Mouse (Mus musculus) forebrain, embryonic 14.5 days (tissue): ENCODE results near the gene Cdr2. TPM values are rescaled to one million over a fixed set of nuclear protein-coding genes. Genes with fewer than 3 reads are reported as not detected.
"Not testable (repeated sequence)": the region's sequence is repeated elsewhere in the genome, so short reads cannot be mapped to it uniquely, and the experiment has no call there.

Experiments used
- ATAC-seq: fragments of 200-750 bp; cut with Nextera tagmentation; 2 replicates; pipeline ENCODE4 v1.8.0; 2017; ENCODE audit warnings: mild to moderate bottlenecking, moderate library complexity
- DNase-seq: peaks from one replicate; pipeline ENCODE4 v3.0.0-alpha.2; 2015; ENCODE audit warnings: low spot score
- H3K27ac ChIP-seq: fragments of 300-500 bp; sonication (generic); 2 replicates; pipeline ENCODE4 v1.5.1; 2014; ENCODE audit warnings: low read depth, mild to moderate bottlenecking, control low read depth, low read length, moderate library complexity
- H3K27me3 ChIP-seq: fragments of 300-500 bp; sonication (generic); replicated peaks from 2 replicates; pipeline ENCODE4 v1.6.1; 2014; ENCODE audit warnings: low read length, control low read depth, mixed read lengths; ENCODE audit not compliant: control insufficient read depth, insufficient read depth
- H3K36me3 ChIP-seq: fragments of 300-500 bp; sonication (generic); 2 replicates; pipeline ENCODE4 v1.6.1; 2014; ENCODE audit warnings: low read length, control low read depth; ENCODE audit not compliant: control insufficient read depth, insufficient read depth
- H3K4me1 ChIP-seq: fragments of 300-500 bp; sonication (generic); 2 replicates; pipeline ENCODE4 v1.6.1; 2014; ENCODE audit warnings: antibody characterized with exemption, low read length, control low read depth; ENCODE audit not compliant: control insufficient read depth, insufficient read depth
- H3K4me2 ChIP-seq: fragments of 300-500 bp; sonication (generic); 2 replicates; pipeline ENCODE4 v1.6.1; 2014; ENCODE audit warnings: mild to moderate bottlenecking, control low read depth, low read length
- H3K4me3 ChIP-seq: fragments of 300-500 bp; sonication (generic); 2 replicates; pipeline ENCODE4 v1.5.1; 2014; ENCODE audit warnings: low read depth, low read length, control low read depth
- H3K9ac ChIP-seq: fragments of 300-500 bp; sonication (generic); 2 replicates; pipeline ENCODE4 v1.6.1; 2014; ENCODE audit warnings: mild to moderate bottlenecking, low read length, control low read depth, moderate library complexity
- H3K9me3 ChIP-seq: fragments of 300-500 bp; sonication (generic); replicated peaks from 2 replicates; pipeline ENCODE4 v1.6.1; 2016; ENCODE audit warnings: low read length, control low read depth, mixed read lengths; ENCODE audit not compliant: control insufficient read depth
- WGBS: fragments of 180-500 bp; shearing (Covaris S2); extraction: QIAGEN DNeasy Blood & Tissue Kit; methylation state at CpG from one replicate; pipeline ENCODE4 v1.1.7; 2014; 5-methylcytosine and 5-hydroxymethylcytosine counted together
- polyA plus RNA-seq: library from polyadenylated mRNA; unstranded; fragments of >200 nt; fragmentation: Nextera tagmentation; extraction: Ambion mirVana; gene quantifications from 2 replicates; pipeline ENCODE4 v1.2.1, GENCODE M21; 2014

Cdr2 gene
- polyA plus RNA-seq, 1 experiment from 2014 or later = 11.3 TPM

DNA sequence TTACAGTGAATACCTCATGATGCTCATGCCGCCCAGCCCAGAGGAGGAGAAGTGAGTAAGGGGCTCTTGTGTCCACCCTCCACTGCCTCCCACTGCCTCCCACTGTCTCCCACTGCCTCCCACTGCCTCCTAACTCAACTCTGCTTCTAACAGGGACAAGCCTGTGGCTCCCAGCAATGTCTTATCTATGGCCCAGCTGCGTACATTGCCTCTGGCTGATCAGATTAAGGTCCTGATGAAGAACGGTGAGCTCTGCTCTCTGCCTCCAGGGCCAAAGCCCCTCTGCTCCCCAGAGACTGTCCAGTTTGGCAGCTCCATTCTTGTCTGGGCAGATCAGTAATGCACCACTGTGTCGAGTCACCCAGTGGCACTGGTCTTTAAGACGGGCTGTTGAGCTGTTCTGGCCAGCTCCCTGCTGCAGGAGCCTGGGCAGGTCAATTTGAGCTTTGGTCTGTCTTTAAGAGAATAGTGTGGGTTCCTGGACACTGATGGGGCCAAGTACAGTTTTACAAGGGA, 48.4 kb downstream of the Cdr2 start:
- 81% methylated on average over 5 of the region's 5 CpGs for WGBS
- no peak overlapping the region for H3K9ac ChIP-seq
- peaks cover 91% of the 10 kb centered on the region for H3K36me3 ChIP-seq

DNA sequence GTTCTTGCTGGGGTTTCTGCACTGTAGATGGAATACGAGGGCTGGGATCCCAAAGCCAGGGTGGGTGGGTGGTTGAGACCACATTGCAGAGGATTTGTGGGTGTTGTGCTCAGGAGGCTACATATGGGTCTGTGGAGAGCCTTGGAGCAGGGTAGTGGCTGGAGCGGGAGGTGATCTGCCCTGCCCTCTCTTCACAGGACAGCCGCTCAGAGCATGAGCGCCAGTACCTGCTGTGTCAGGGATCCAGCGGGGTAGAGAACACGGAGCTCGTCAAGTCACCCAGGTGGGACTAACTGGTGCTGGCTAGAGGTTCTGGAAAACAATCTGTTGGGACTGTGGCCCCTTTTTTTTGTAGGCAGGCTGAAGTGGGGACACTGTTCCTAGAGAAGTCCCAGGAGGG, 49.0 kb downstream of the Cdr2 start:
- 92% methylated on average over 7 of the region's 7 CpGs for WGBS
- Histone ChIP-seq H3K9ac (no peak overlapping the region), H3K9me3 (no peaks in the 10 kb centered on the region), H3K27ac (no peak overlapping the region), H3K36me3 (peaks cover 91% of the 10 kb centered on the region), H3K4me3 (no peak overlapping the region), H3K4me2 (no peak overlapping the region), H3K4me1 (no peaks in the 10 kb centered on the region), H3K27me3 (no peaks in the 10 kb centered on the region)
- DNase-seq = no peak
- no peak for ATAC-seq

More for the DNA sequence above, 48.4 kb downstream of the Cdr2 start:
- H3K4me1 ChIP-seq = no peaks in the 10 kb centered on the region
- H3K9me3 ChIP-seq = no peaks in the 10 kb centered on the region
- H3K27me3 ChIP-seq = no peaks in the 10 kb centered on the region
- no peak for DNase-seq
- no peak for ATAC-seq
- no peak overlapping the region for H3K4me2 ChIP-seq
- no peak overlapping the region for H3K27ac ChIP-seq
- H3K4me3 ChIP-seq = no peak overlapping the region

DNA sequence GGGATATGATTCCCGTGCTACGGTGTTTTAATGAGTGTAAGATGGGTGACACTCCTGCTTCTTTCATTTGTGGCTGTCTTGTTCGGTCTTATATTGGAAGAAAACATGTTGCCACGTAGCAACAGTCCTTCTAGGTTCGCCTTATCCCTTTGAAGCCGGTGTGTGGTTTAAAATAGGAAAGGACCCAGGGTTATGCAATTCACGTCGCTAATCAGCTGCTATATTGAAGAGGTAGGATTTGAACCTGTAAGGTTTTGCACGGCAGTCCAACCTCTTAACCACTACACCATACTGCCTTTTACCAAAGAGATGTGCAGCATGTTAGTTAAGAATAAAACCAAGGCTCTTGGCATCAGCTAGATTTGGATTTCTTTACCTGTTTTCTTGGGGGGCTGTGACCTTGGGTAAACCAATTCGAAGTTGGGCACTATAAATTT, 63.6 kb downstream of the Cdr2 start:
- Histone ChIP-seq H3K36me3 (no peaks in the 10 kb centered on the region), H3K4me3 (peak overlapping the region; percentile 93), H3K9ac (peak overlapping the region; percentile 89), H3K9me3 (no peaks in the 10 kb centered on the region), H3K27me3 (no peaks in the 10 kb centered on the region), H3K4me2 (peak overlapping the region; percentile 70), H3K4me1 (peaks cover 2% of the 10 kb centered on the region; the same call in 1 of the 2 replicates), H3K27ac (no peak overlapping the region)
- peak; percentile 87 for DNase-seq
- WGBS = 7% methylated on average over 10 of the region's 10 CpGs
- ATAC-seq = peak; percentile 60

DNA sequence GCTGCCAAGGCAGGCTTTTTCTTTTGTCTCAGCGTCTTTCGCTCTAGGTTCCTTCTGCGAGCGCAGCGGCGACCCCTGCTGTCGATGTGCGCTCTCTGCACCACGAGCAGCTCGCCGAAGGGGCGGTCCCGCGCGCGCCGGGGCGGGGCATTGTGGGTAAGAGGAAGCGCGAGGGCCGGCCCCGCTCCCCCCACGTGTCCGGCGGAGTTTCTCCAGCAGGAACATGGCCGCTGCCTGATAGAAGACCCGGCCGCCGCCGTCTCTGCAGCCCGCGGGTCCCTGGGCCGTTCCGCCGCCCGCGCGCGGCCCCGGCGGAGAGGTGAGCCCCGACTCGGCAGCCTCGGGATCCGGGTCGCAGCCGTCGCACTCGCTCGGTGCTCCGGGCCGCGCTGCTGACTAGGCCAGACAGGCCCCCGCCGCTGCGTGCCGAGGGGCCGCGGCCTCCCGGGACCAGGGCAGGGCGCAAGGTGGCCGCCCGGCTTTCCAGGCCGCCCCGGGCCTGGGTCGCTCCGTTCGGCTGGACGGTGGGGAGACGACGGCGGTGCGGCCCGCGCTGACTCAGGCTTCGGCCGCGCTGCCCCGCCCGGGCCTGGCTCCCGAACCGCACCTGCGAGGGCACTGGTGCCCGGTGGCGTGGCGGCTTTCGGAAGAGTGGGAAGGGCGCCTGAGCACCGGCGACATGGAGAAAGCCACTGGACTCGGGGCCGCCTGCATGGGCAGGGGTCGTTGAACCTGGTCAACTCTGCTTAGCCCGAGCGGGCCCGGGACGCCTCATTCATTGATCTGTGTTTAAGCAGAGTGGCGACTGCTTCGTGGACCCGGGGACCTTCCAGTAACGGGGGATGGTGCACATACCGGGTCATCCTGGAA, 64.3 kb downstream of the Cdr2 start, which contains the start of gene Polr3e:
Gene Polr3e (plus strand): TSS at position 153 of the 870 bp plus-strand sequence.
- Histone ChIP-seq H3K4me2 (peak within 1 kb of the TSS; percentile 70), H3K4me1 (peaks cover 2% of the 10 kb centered on the region; the same call in 1 of the 2 replicates), H3K4me3 (peak within 1 kb of the TSS; percentile 93), H3K27ac (peak within 1 kb of the TSS; percentile 64), H3K9me3 (no peaks in the 10 kb centered on the region), H3K27me3 (no peaks in the 10 kb centered on the region), H3K9ac (peak within 1 kb of the TSS; percentile 89), H3K36me3 (no peaks in the 10 kb centered on the region)
- WGBS = under 1% methylated on average over 85 of the region's 102 CpGs
- DNase-seq (peak; percentile 98), ATAC-seq (peak; percentile 96)

DNA sequence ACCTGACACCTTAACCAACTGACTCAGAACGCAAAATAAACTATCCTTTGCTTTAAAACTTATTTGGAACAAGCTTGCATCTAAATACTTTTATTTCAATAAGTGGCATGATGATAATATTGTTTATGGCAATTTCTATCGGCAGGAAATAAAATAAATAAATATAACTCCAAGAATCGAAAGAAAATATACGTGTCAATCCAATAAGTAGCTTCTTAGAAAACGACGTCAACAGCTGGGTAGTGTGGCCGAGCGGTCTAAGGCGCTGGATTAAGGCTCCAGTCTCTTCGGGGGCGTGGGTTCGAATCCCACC, 64.9 kb downstream of the Cdr2 start:
- H3K4me2 ChIP-seq = peak overlapping the region; percentile 29; the same call in 1 of the 2 replicates
- H3K27ac ChIP-seq = no peak overlapping the region
- H3K9ac ChIP-seq = no peak overlapping the region
- no peaks in the 10 kb centered on the region for H3K36me3 ChIP-seq
- H3K4me1 ChIP-seq = peaks cover 2% of the 10 kb centered on the region; the same call in 1 of the 2 replicates
- H3K4me3 ChIP-seq = peak overlapping the region; percentile 93
- DNase-seq (no peak), ATAC-seq (no peak)
- no peaks in the 10 kb centered on the region for H3K27me3 ChIP-seq
- 11% methylated on average over 12 of the region's 12 CpGs for WGBS
- no peaks in the 10 kb centered on the region for H3K9me3 ChIP-seq

DNA sequence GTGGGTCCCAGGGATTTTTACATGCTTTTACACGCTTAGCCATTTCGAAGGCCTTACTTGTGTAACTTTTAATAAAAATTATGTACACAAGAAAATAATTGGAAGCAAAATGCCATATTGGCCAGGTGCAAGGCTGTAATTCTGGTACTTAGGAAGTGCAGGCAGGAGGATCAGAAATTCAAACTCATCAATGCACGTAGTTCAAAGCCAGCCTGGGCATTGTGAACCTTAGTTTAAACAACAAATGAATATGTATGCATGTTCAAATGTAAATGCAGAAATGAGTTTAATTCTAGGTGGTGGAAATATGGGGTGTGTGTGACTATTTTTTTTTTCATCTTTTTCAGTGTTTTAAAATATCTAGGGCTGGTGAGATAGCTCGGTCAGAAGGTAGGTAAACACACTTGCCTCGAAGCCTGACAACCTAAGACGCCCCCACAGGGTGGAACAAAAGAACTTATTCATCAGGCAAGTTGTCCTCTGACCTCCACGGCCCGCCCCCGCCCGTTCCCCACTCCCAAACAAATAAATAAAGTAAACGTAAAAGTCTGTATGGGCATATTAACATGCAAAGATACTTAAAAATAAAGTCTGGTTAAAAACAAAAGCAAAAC, 65.7 kb downstream of the Cdr2 start:
- Histone ChIP-seq H3K27me3 (no peaks in the 10 kb centered on the region), H3K4me1 (peaks cover 2% of the 10 kb centered on the region; the same call in 1 of the 2 replicates), H3K27ac (no peak overlapping the region), H3K9me3 (no peaks in the 10 kb centered on the region), H3K4me2 (no peak overlapping the region), H3K36me3 (no peaks in the 10 kb centered on the region), H3K4me3 (no peak overlapping the region), H3K9ac (no peak overlapping the region)
- no peak for ATAC-seq
- 25% methylated on average over 11 of the region's 11 CpGs for WGBS
- DNase-seq = no peak

DNA sequence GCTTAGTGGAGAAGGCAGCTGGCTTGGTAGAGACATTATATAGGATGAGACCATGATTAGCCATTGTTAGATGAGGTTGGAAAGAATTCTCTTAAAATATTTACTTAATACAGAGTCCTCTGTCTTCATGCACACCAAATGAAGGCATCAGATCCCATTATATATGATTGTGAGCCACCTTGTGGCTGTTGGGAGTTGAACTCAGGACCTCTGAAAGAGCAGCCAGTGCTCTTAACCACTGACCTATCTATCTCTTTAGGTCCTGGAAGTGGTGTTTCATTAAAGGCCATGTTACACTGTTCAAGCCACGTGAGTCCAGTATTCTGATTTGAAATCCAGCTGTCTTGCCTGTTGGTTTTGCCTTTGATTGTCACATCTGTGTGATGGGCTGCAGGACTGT, 68.8 kb downstream of the Cdr2 start:
- Histone ChIP-seq H3K36me3 (no peaks in the 10 kb centered on the region), H3K4me1 (no peaks in the 10 kb centered on the region), H3K9me3 (no peaks in the 10 kb centered on the region), H3K27me3 (no peaks in the 10 kb centered on the region), H3K27ac (no peak overlapping the region), H3K9ac (no peak overlapping the region), H3K4me3 (no peak overlapping the region), H3K4me2 (no peak overlapping the region)
- DNase-seq = peak; percentile 11
- WGBS = 35% methylated on average over 1 of the region's 1 CpGs
- no peak for ATAC-seq

DNA sequence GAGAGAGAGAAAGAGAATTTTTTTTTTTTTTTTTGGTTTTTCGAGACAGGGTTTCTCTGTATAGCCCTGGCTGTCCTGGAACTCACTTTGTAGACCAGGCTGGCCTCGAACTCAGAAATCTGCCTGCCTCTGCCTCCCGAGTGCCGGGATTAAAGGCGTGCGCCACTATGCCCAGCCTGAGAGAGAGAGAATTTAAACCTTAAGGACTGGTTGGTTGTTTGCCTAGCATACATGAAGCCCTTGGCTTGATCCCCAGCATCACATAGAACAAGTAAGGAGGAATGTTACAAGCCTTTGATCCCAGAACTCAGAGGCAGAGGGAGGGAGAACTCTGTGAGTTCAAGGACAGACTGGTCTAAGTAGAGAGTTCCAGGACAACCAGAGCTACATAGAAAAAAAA, 70.8 kb downstream of the Cdr2 start:
- not testable (repeated sequence) for H3K4me2 ChIP-seq, ATAC-seq, H3K9ac ChIP-seq, H3K36me3 ChIP-seq, H3K27ac ChIP-seq, H3K9me3 ChIP-seq, DNase-seq, H3K4me3 ChIP-seq, H3K27me3 ChIP-seq, H3K4me1 ChIP-seq
- WGBS = 93% methylated on average over 6 of the region's 6 CpGs

DNA sequence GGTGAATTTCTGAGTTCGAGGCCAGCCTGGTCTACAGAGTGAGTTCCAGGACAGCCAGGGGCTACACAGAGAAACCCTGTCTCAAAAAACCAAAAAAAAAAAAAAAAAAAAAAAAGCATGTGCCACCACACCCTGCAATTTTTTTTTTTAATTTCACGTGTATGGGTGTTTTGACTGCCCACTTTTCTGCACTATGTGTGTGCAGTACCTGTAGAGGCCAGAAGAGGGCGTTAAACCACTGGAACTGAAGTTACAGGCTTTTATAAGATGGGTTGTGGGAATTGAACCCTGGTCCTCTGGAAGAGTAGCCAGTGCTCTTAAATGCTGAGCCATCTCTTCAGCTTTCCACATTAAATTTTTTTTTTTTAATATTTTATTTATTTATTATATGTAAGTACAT, 71.9 kb downstream of the Cdr2 start:
- DNase-seq, H3K27me3 ChIP-seq, H3K9ac ChIP-seq, H3K36me3 ChIP-seq, H3K4me2 ChIP-seq, H3K4me1 ChIP-seq, H3K27ac ChIP-seq, H3K9me3 ChIP-seq, ATAC-seq, H3K4me3 ChIP-seq: not testable (repeated sequence)
- 77% methylated on average over 3 of the region's 3 CpGs for WGBS
